Mouse (Mus musculus): Measurements from ENCODE around the gene Phlpp1. TPM values are rescaled to one million over a fixed set of nuclear protein-coding genes. Genes with fewer than 3 reads are reported as not detected.

Gene Phlpp1
- polyA plus RNA-seq, 1 experiment from 2014 or later, result 4.8 TPM

GRCm38 (mm10) chr1:106197991-106198390 is 26.4 kb downstream of the Phlpp1 start:
- Histone ChIP-seq H3K9me3 (ENCODE audit: control insufficient read depth, low read length) (no peaks in the 10 kb centered on the region), H3K27ac (ENCODE audit: low read depth, low read length) (no peak overlapping the region), H3K4me1 (ENCODE audit: control insufficient read depth, insufficient read depth, low read length) (peaks cover 4% of the 10 kb centered on the region), H3K9ac (ENCODE audit: low read depth, low read length) (no peak overlapping the region), H3K36me3 (ENCODE audit: control insufficient read depth, insufficient read depth, low read length) (no peaks in the 10 kb centered on the region), H3K4me3 (ENCODE audit: low read length) (no peak overlapping the region), H3K27me3 (ENCODE audit: control insufficient read depth, insufficient read depth, low read length) (no peaks in the 10 kb centered on the region), H3K4me2 (replicated peaks; ENCODE audit: low read depth, low read length) (no peak overlapping the region)
- no peak for ATAC-seq (ENCODE audit: low FRiP score, low TSS enrichment)
- WGBS, result 79% methylated on average over 5 of the region's 5 CpGs

GRCm38 (mm10) chr1:106199109-106199508 is 27.6 kb downstream of the Phlpp1 start:
- no peak overlapping the region for H3K4me2 ChIP-seq (replicated peaks; ENCODE audit: low read depth, low read length)
- no peaks in the 10 kb centered on the region for H3K9me3 ChIP-seq (ENCODE audit: control insufficient read depth, low read length)
- H3K4me3 ChIP-seq (ENCODE audit: low read length), result no peak overlapping the region
- no peak overlapping the region for H3K9ac ChIP-seq (ENCODE audit: low read depth, low read length)
- no peak overlapping the region for H3K27ac ChIP-seq (ENCODE audit: low read depth, low read length)
- no peaks in the 10 kb centered on the region for H3K36me3 ChIP-seq (ENCODE audit: control insufficient read depth, insufficient read depth, low read length)
- no peaks in the 10 kb centered on the region for H3K27me3 ChIP-seq (ENCODE audit: control insufficient read depth, insufficient read depth, low read length)
- 85% methylated on average over 4 of the region's 4 CpGs for WGBS
- ATAC-seq (ENCODE audit: low FRiP score, low TSS enrichment), result no peak
- H3K4me1 ChIP-seq (ENCODE audit: control insufficient read depth, insufficient read depth, low read length), result peaks cover 3% of the 10 kb centered on the region; the same call in 1 of the 2 replicates

- peaks cover 5% of the 10 kb centered on the region; the same call in 1 of the 2 replicates for H3K4me1 ChIP-seq (ENCODE audit: control insufficient read depth, insufficient read depth, low read length)
- H3K27me3 ChIP-seq (ENCODE audit: control insufficient read depth, insufficient read depth, low read length), result no peaks in the 10 kb centered on the region
- no peak overlapping the region for H3K4me2 ChIP-seq (replicated peaks; ENCODE audit: low read depth, low read length)
- no peak overlapping the region for H3K9ac ChIP-seq (ENCODE audit: low read depth, low read length)
- ATAC-seq (ENCODE audit: low FRiP score, low TSS enrichment), result no peak
- WGBS, result 35% methylated on average over 2 of the region's 2 CpGs
- no peak overlapping the region for H3K4me3 ChIP-seq (ENCODE audit: low read length)
- H3K9me3 ChIP-seq (ENCODE audit: control insufficient read depth, low read length), result no peaks in the 10 kb centered on the region
- H3K27ac ChIP-seq (ENCODE audit: low read depth, low read length), result no peak overlapping the region; the same call in 1 of the 2 replicates
- no peaks in the 10 kb centered on the region for H3K36me3 ChIP-seq (ENCODE audit: control insufficient read depth, insufficient read depth, low read length)
These were observed 28.1 kb downstream of the Phlpp1 start for GRCm38 (mm10) chr1:106199686-106200085.

GRCm38 (mm10) chr1:106201025-106201424 is 29.5 kb downstream of the Phlpp1 start:
- Histone ChIP-seq H3K4me3 (ENCODE audit: low read length) (no peak overlapping the region), H3K27me3 (ENCODE audit: control insufficient read depth, insufficient read depth, low read length) (no peaks in the 10 kb centered on the region), H3K4me2 (replicated peaks; ENCODE audit: low read depth, low read length) (no peak overlapping the region), H3K9ac (ENCODE audit: low read depth, low read length) (no peak overlapping the region), H3K4me1 (ENCODE audit: control insufficient read depth, insufficient read depth, low read length) (peaks cover 5% of the 10 kb centered on the region; the same call in 1 of the 2 replicates), H3K27ac (ENCODE audit: low read depth, low read length) (no peak overlapping the region), H3K36me3 (ENCODE audit: control insufficient read depth, insufficient read depth, low read length) (no peaks in the 10 kb centered on the region), H3K9me3 (ENCODE audit: control insufficient read depth, low read length) (no peaks in the 10 kb centered on the region)
- 92% methylated on average over 1 of the region's 1 CpGs for WGBS
- no peak for ATAC-seq (ENCODE audit: low FRiP score, low TSS enrichment)

GRCm38 (mm10) chr1:106201929-106202328 is 30.4 kb downstream of the Phlpp1 start:
- no peaks in the 10 kb centered on the region for H3K27me3 ChIP-seq (ENCODE audit: control insufficient read depth, insufficient read depth, low read length)
- H3K4me2 ChIP-seq (replicated peaks; ENCODE audit: low read depth, low read length), result no peak overlapping the region
- WGBS, result 79% methylated on average over 4 of the region's 4 CpGs
- H3K4me1 ChIP-seq (ENCODE audit: control insufficient read depth, insufficient read depth, low read length), result peaks cover 5% of the 10 kb centered on the region; the same call in 1 of the 2 replicates
- H3K36me3 ChIP-seq (ENCODE audit: control insufficient read depth, insufficient read depth, low read length), result no peaks in the 10 kb centered on the region
- ATAC-seq (ENCODE audit: low FRiP score, low TSS enrichment), result no peak
- H3K9me3 ChIP-seq (ENCODE audit: control insufficient read depth, low read length), result no peaks in the 10 kb centered on the region
- H3K27ac ChIP-seq (ENCODE audit: low read depth, low read length), result no peak overlapping the region
- H3K4me3 ChIP-seq (ENCODE audit: low read length), result no peak overlapping the region
- H3K9ac ChIP-seq (ENCODE audit: low read depth, low read length), result no peak overlapping the region

- Histone ChIP-seq H3K9me3 (ENCODE audit: control insufficient read depth, low read length) (no peaks in the 10 kb centered on the region), H3K36me3 (ENCODE audit: control insufficient read depth, insufficient read depth, low read length) (no peaks in the 10 kb centered on the region), H3K4me1 (ENCODE audit: control insufficient read depth, insufficient read depth, low read length) (peaks cover 5% of the 10 kb centered on the region; the same call in 1 of the 2 replicates), H3K27me3 (ENCODE audit: control insufficient read depth, insufficient read depth, low read length) (no peaks in the 10 kb centered on the region), H3K9ac (ENCODE audit: low read depth, low read length) (no peak overlapping the region), H3K4me2 (replicated peaks; ENCODE audit: low read depth, low read length) (no peak overlapping the region), H3K4me3 (ENCODE audit: low read length) (no peak overlapping the region), H3K27ac (ENCODE audit: low read depth, low read length) (no peak overlapping the region)
- ATAC-seq (ENCODE audit: low FRiP score, low TSS enrichment), result no peak
- 77% methylated on average over 3 of the region's 3 CpGs for WGBS
These were observed 32.4 kb downstream of the Phlpp1 start for GRCm38 (mm10) chr1:106203942-106204341.

GRCm38 (mm10) chr1:106204350-106204749 is 32.8 kb downstream of the Phlpp1 start:
- Histone ChIP-seq H3K4me2 (replicated peaks; ENCODE audit: low read depth, low read length) (no peak overlapping the region), H3K9ac (ENCODE audit: low read depth, low read length) (no peak overlapping the region), H3K9me3 (ENCODE audit: control insufficient read depth, low read length) (no peaks in the 10 kb centered on the region), H3K4me3 (ENCODE audit: low read length) (no peak overlapping the region), H3K4me1 (ENCODE audit: control insufficient read depth, insufficient read depth, low read length) (peaks cover 7% of the 10 kb centered on the region; the same call in 1 of the 2 replicates), H3K27ac (ENCODE audit: low read depth, low read length) (no peak overlapping the region), H3K27me3 (ENCODE audit: control insufficient read depth, insufficient read depth, low read length) (no peaks in the 10 kb centered on the region), H3K36me3 (ENCODE audit: control insufficient read depth, insufficient read depth, low read length) (no peaks in the 10 kb centered on the region)
- peak; percentile 76; the same call in 1 of the 2 replicates for ATAC-seq (ENCODE audit: low FRiP score, low TSS enrichment)
- WGBS, result 33% methylated on average over 3 of the region's 3 CpGs

GRCm38 (mm10) chr1:106208581-106208980 is 37.0 kb downstream of the Phlpp1 start:
- 67% methylated on average over 5 of the region's 5 CpGs for WGBS
- Histone ChIP-seq H3K4me3 (ENCODE audit: low read length) (no peak overlapping the region), H3K9ac (ENCODE audit: low read depth, low read length) (no peak overlapping the region), H3K4me1 (ENCODE audit: control insufficient read depth, insufficient read depth, low read length) (peaks cover 10% of the 10 kb centered on the region; the same call in 1 of the 2 replicates), H3K27me3 (ENCODE audit: control insufficient read depth, insufficient read depth, low read length) (no peaks in the 10 kb centered on the region), H3K27ac (ENCODE audit: low read depth, low read length) (no peak overlapping the region), H3K9me3 (ENCODE audit: control insufficient read depth, low read length) (no peaks in the 10 kb centered on the region), H3K4me2 (replicated peaks; ENCODE audit: low read depth, low read length) (no peak overlapping the region), H3K36me3 (ENCODE audit: control insufficient read depth, insufficient read depth, low read length) (no peaks in the 10 kb centered on the region)
- ATAC-seq (ENCODE audit: low FRiP score, low TSS enrichment), result no peak

GRCm38 (mm10) chr1:106210461-106210860 is 38.9 kb downstream of the Phlpp1 start:
- Histone ChIP-seq H3K4me1 (ENCODE audit: control insufficient read depth, insufficient read depth, low read length) (0 out of 2 replicates have a peak, but pooled peaks cover 5% of the 10 kb centered on the region), H3K4me3 (ENCODE audit: low read length) (no peak overlapping the region), H3K27ac (ENCODE audit: low read depth, low read length) (no peak overlapping the region), H3K36me3 (ENCODE audit: control insufficient read depth, insufficient read depth, low read length) (no peaks in the 10 kb centered on the region), H3K9me3 (ENCODE audit: control insufficient read depth, low read length) (no peaks in the 10 kb centered on the region), H3K27me3 (ENCODE audit: control insufficient read depth, insufficient read depth, low read length) (no peaks in the 10 kb centered on the region), H3K4me2 (replicated peaks; ENCODE audit: low read depth, low read length) (no peak overlapping the region), H3K9ac (ENCODE audit: low read depth, low read length) (no peak overlapping the region)
- no peak for ATAC-seq (ENCODE audit: low FRiP score, low TSS enrichment)
- 66% methylated on average over 3 of the region's 3 CpGs for WGBS
